Mouse (Mus musculus) bone marrow, adult 2 months (tissue): ENCODE measurements around the gene Gpx5.

Source experiments
- CTCF ChIP-seq: fragments of 200-500 bp; IDR thresholded peaks from 2 replicates; pipeline ENCODE4 v1.5.1; 2011; ENCODE audit warnings: low read length, control low read depth; ENCODE audit not compliant: control insufficient read depth, insufficient read depth
- POLR2A ChIP-seq: fragments of 200-500 bp; IDR thresholded peaks from 2 replicates; pipeline ENCODE4 v1.6.1; 2011; ENCODE audit warnings: low read depth, mild to moderate bottlenecking, control low read depth, low read length, borderline replicate concordance; ENCODE audit not compliant: control insufficient read depth

DNA sequence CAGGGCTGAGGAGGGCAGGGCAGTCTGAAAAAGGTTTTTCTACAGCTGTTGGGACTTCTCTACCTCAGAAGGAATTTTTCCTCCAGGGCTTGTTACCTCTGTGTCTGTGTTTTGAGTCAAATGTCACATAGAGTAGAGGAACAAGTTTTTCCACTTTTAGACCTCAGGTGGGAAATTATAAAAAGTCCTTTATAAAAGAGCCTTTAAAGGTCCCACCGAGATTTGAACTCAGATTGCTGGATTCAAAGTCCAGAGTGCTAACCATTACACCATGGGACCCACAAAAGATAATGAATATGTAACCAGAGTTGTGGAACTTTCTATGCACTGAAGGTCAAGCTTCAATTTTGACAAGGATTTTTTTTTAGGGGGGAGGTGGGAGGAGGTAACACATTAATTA, 24.3 kb downstream of the Gpx5 start:
- TF ChIP-seq CTCF (no peak), POLR2A (no peak)
